Mouse (Mus musculus): ENCODE data around the gene Gm11595. TPM values are rescaled to one million over a fixed set of nuclear protein-coding genes. Genes with fewer than 3 reads are reported as not detected.
"Not testable (repeated sequence)": the region's sequence is repeated elsewhere in the genome, so short reads cannot be mapped to it uniquely, and the experiment has no call there.

The Gm11595 gene
- not detected in 2 replicates for polyA plus RNA-seq (2015; fragmentation: Nextera tagmentation; extraction: Ambion mirVana)

- not testable (repeated sequence) for ATAC-seq; H3K36me3 ChIP-seq (ENCODE audit: poor library complexity, severe bottlenecking); H3K27me3 ChIP-seq; H3K9ac ChIP-seq; H3K4me1 ChIP-seq; H3K27ac ChIP-seq; H3K9me3 ChIP-seq (replicated peaks); H3K4me3 ChIP-seq; H3K4me2 ChIP-seq
These were observed at the start of gene Gm11595 for GRCm38 (mm10) chr11:99772813-99773212. Gene Gm11595, minus strand, starts transcription at chr11:99772913.

GRCm38 (mm10) chr11:99815566-99815965, 42.9 kb upstream of the Gm11595 start, which contains the start of gene Gm11564:
Gene Gm11564, minus strand, starts transcription at chr11:99815666.
- not testable (repeated sequence) for H3K9me3 ChIP-seq (replicated peaks); H3K4me2 ChIP-seq; H3K9ac ChIP-seq; H3K36me3 ChIP-seq (ENCODE audit: poor library complexity, severe bottlenecking); H3K27me3 ChIP-seq; H3K27ac ChIP-seq; H3K4me3 ChIP-seq; ATAC-seq; H3K4me1 ChIP-seq
- WGBS = 88% methylated on average over 2 of the region's 2 CpGs

- not testable (repeated sequence) for H3K9ac ChIP-seq; H3K36me3 ChIP-seq (ENCODE audit: poor library complexity, severe bottlenecking); H3K4me1 ChIP-seq; H3K4me2 ChIP-seq; H3K4me3 ChIP-seq; ATAC-seq; H3K9me3 ChIP-seq (replicated peaks); H3K27ac ChIP-seq; H3K27me3 ChIP-seq
These were observed 37.1 kb upstream of the Gm11595 start, which contains the start of gene Krtap4-13 for GRCm38 (mm10) chr11:99809792-99810191. Gene Krtap4-13, minus strand, starts transcription at chr11:99809892.

GRCm38 (mm10) chr11:99804346-99804745, 31.6 kb upstream of the Gm11595 start, which contains the start of gene Gm11554:
Gene Gm11554, minus strand, starts transcription at chr11:99804446.
- H3K4me1 ChIP-seq; H3K4me2 ChIP-seq; H3K9me3 ChIP-seq (replicated peaks); H3K9ac ChIP-seq; H3K4me3 ChIP-seq; H3K36me3 ChIP-seq (ENCODE audit: poor library complexity, severe bottlenecking); ATAC-seq; H3K27ac ChIP-seq; H3K27me3 ChIP-seq: not testable (repeated sequence)
- no CpG with 5 or more reads among the region's 1 CpGs for WGBS

GRCm38 (mm10) chr11:99798832-99799231, 26.1 kb upstream of the Gm11595 start, which contains the start of gene Gm11569:
Gene Gm11569, minus strand, starts transcription at chr11:99798932.
- H3K4me2 ChIP-seq; H3K36me3 ChIP-seq (ENCODE audit: poor library complexity, severe bottlenecking); ATAC-seq; H3K9me3 ChIP-seq (replicated peaks); H3K4me1 ChIP-seq; H3K4me3 ChIP-seq; H3K9ac ChIP-seq; H3K27ac ChIP-seq; H3K27me3 ChIP-seq: not testable (repeated sequence)
- no CpG with 5 or more reads among the region's 1 CpGs for WGBS

GRCm38 (mm10) chr11:99793367-99793766, 20.7 kb upstream of the Gm11595 start, which contains the start of gene Gm11596:
Gene Gm11596, minus strand, starts transcription at chr11:99793467.
- whole genome bisulfite sequencing = 85% methylated on average over 2 of the region's 2 CpGs

GRCm38 (mm10) chr11:99784900-99785299, 12.2 kb upstream of the Gm11595 start, which contains the start of gene Krtap4-9:
Gene Krtap4-9, plus strand, starts transcription at chr11:99785200.
- not testable (repeated sequence) for H3K4me1 ChIP-seq; H3K27ac ChIP-seq; H3K9me3 ChIP-seq (replicated peaks); H3K4me2 ChIP-seq; H3K27me3 ChIP-seq; H3K4me3 ChIP-seq; ATAC-seq; H3K36me3 ChIP-seq (ENCODE audit: poor library complexity, severe bottlenecking); H3K9ac ChIP-seq

More at GRCm38 (mm10) chr11:99793367-99793766, 20.7 kb upstream of the Gm11595 start, which contains the start of gene Gm11596:
- Histone ChIP-seq H3K27ac (no peak within 1 kb of the TSS), H3K9me3 (replicated peaks) (no peaks in the 10 kb centered on the region), H3K9ac (no peak within 1 kb of the TSS), H3K27me3 (no peaks in the 10 kb centered on the region), H3K4me3 (no peak within 1 kb of the TSS), H3K4me2 (no peak within 1 kb of the TSS), H3K4me1 (no peaks in the 10 kb centered on the region), H3K36me3 (ENCODE audit: poor library complexity, severe bottlenecking) (no peaks in the 10 kb centered on the region)
- ATAC-seq = no peak

GRCm38 (mm10) chr11:99780604-99781003, 7.9 kb upstream of the Gm11595 start, which contains the start of gene Krtap4-8:
Gene Krtap4-8, minus strand, starts transcription at chr11:99780704.
- Histone ChIP-seq H3K9me3 (replicated peaks) (no peaks in the 10 kb centered on the region), H3K4me1 (no peaks in the 10 kb centered on the region), H3K4me2 (no peak within 1 kb of the TSS), H3K36me3 (ENCODE audit: poor library complexity, severe bottlenecking) (no peaks in the 10 kb centered on the region), H3K27me3 (no peaks in the 10 kb centered on the region), H3K27ac (no peak within 1 kb of the TSS), H3K4me3 (no peak within 1 kb of the TSS), H3K9ac (no peak within 1 kb of the TSS)
- no peak for ATAC-seq
- WGBS = 97% methylated on average over 2 of the region's 2 CpGs

- no peaks in the 10 kb centered on the region for H3K27me3 ChIP-seq
- H3K4me3 ChIP-seq = no peak overlapping the region
- no peaks in the 10 kb centered on the region for H3K36me3 ChIP-seq (ENCODE audit: poor library complexity, severe bottlenecking)
- H3K9ac ChIP-seq = no peak overlapping the region
- 38% methylated on average over 7 of the region's 7 CpGs for WGBS
- no peak overlapping the region for H3K4me2 ChIP-seq
- no peak overlapping the region for H3K27ac ChIP-seq
- ATAC-seq = no peak
- no peaks in the 10 kb centered on the region for H3K9me3 ChIP-seq (replicated peaks)
- H3K4me1 ChIP-seq = no peaks in the 10 kb centered on the region
These were observed 5.7 kb upstream of the Gm11595 start for GRCm38 (mm10) chr11:99778401-99778800.

GRCm38 (mm10) chr11:99768410-99768809, 4.3 kb downstream of the Gm11595 start:
- ATAC-seq = no peak
- H3K9me3 ChIP-seq (replicated peaks) = no peaks in the 10 kb centered on the region
- no peak overlapping the region for H3K4me3 ChIP-seq
- no peaks in the 10 kb centered on the region for H3K36me3 ChIP-seq (ENCODE audit: poor library complexity, severe bottlenecking)
- H3K4me1 ChIP-seq = no peaks in the 10 kb centered on the region
- no peaks in the 10 kb centered on the region for H3K27me3 ChIP-seq
- H3K4me2 ChIP-seq = no peak overlapping the region
- no peak overlapping the region for H3K9ac ChIP-seq
- WGBS = 70% methylated on average over 2 of the region's 2 CpGs
- no peak overlapping the region for H3K27ac ChIP-seq

- H3K27me3 ChIP-seq = no peaks in the 10 kb centered on the region
- no peak overlapping the region for H3K4me3 ChIP-seq
- ATAC-seq = no peak
- no peak overlapping the region for H3K4me2 ChIP-seq
- no peaks in the 10 kb centered on the region for H3K36me3 ChIP-seq (ENCODE audit: poor library complexity, severe bottlenecking)
- H3K9me3 ChIP-seq (replicated peaks) = no peaks in the 10 kb centered on the region
- no peak overlapping the region for H3K27ac ChIP-seq
- 91% methylated on average over 1 of the region's 1 CpGs for WGBS
- no peak overlapping the region for H3K9ac ChIP-seq
- no peaks in the 10 kb centered on the region for H3K4me1 ChIP-seq
These were observed 13.8 kb downstream of the Gm11595 start for GRCm38 (mm10) chr11:99758877-99759276.

- Histone ChIP-seq H3K9me3 (replicated peaks) (no peaks in the 10 kb centered on the region), H3K27me3 (no peaks in the 10 kb centered on the region), H3K4me1 (no peaks in the 10 kb centered on the region), H3K27ac (no peak overlapping the region), H3K4me2 (no peak overlapping the region), H3K9ac (no peak overlapping the region), H3K4me3 (no peak overlapping the region), H3K36me3 (ENCODE audit: poor library complexity, severe bottlenecking) (no peaks in the 10 kb centered on the region)
- no peak for ATAC-seq
- WGBS = 87% methylated on average over 3 of the region's 3 CpGs
These were observed 28.7 kb downstream of the Gm11595 start for GRCm38 (mm10) chr11:99743985-99744384.

- Histone ChIP-seq H3K9ac (no peak within 1 kb of the TSS), H3K4me3 (no peak within 1 kb of the TSS), H3K27ac (no peak within 1 kb of the TSS), H3K27me3 (no peaks in the 10 kb centered on the region), H3K4me2 (no peak within 1 kb of the TSS), H3K4me1 (no peaks in the 10 kb centered on the region), H3K36me3 (ENCODE audit: poor library complexity, severe bottlenecking) (no peaks in the 10 kb centered on the region), H3K9me3 (replicated peaks) (no peaks in the 10 kb centered on the region)
- ATAC-seq = no peak
- 67% methylated on average over 2 of the region's 2 CpGs for WGBS
These were observed 38.5 kb downstream of the Gm11595 start, which contains the start of gene Gm14180 for GRCm38 (mm10) chr11:99734190-99734589. Gene Gm14180, minus strand, starts transcription at chr11:99734290.

Measured in forebrain, embryonic 13.5 days (tissue).